Mouse (Mus musculus) stomach, postnatal 0 days (tissue): Measurements from ENCODE around the gene Acsf2.

ENCODE experiments used
- CTCF ChIP-seq: IDR thresholded peaks from 2 replicates; pipeline ENCODE4 v1.5.1; 2016; ENCODE audit warnings: antibody characterized with exemption, low read depth, mild to moderate bottlenecking, moderate library complexity
- EP300 ChIP-seq: optimal IDR thresholded peaks from 2 replicates; pipeline ENCODE3; 2016; ENCODE audit warnings: antibody characterized with exemption

- TF ChIP-seq CTCF = no peak
- no peak for TF ChIP-seq EP300
Observed at GRCm38 (mm10) chr11:94544422-94544821, 57.2 kb downstream of the Acsf2 start.
